Mouse (Mus musculus): ENCODE data around the gene Lrrc46.

The Lrrc46 gene

DNA sequence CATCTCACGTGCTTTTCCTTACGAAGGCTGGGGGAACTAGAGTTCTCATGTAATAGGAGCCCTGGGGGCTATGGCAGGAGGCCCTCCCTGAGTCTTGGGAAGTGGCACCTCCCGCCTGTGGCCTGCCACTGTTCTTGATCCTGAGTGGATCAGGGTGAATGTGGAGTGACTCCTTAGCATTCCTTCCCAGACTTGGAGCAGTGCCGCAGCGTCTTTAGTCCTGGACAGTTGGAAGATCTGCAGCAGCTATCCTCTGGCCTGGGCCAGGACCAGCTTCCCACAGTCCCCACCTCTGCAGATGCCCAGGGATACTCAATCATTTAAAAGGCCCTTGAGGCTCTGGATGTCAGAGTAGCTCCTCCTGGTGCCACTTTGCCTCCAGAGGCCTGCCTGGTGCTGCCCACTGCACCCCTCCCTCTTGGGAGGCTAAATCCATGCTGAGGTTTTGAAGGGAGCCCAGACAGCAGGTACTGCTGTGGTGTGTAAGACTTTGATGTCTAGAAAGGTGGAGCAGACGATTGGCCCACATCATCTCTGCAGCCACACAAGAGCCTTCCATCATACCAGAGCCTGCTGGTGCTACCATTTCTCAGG lies 8.4 kb upstream of the Lrrc46 start:
- no peak for DNase-seq (ENCODE audit: extremely low spot score)

DNA sequence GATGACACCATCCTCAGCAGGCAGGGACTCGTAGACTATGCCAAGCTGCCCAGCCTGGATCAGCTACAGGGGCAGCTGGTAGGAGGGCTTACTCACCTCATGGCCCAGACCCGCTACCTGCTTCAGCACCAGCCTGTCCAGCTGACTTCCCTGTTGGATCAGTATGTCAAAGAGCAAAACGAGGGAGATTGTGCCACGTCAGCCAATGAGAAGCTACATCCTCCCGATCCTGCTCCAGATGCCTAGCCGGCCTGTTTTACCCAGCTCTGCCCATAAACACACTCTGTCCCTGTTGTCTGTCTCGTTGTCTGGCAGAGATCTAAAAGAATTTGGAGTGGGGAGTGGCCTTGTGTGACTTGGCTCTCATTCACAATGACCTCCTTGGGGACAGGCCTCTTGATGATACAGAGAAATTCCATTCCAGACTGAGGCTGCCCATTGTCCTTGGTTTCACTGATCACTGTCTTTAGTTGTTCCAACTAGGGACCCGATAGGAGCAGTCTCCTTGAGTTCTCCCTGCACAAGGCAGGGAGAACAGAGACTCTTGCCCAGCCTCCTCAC lies 7.0 kb upstream of the Lrrc46 start:
- no peak for DNase-seq (ENCODE audit: extremely low spot score)

DNA sequence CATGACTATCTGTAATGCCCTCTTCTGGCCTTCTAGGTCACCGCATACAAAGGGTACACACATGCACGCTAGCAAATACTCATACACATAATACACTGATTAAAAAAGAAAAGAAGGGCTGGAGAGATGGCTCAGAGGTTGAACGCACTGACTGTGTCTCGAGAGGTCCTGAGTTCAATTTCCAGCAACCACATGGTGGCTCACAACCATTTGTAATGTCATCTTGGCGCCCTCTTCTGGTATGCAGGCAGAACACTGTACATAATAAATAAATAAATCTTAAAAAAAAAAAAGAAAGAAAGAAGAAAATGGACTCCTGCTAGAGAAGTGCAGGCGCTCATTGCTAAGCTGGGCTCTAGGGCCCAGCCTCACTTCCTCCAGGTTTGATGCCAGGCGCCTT lies 4.7 kb upstream of the Lrrc46 start:
- DNase-seq (ENCODE audit: extremely low spot score): no peak

DNA sequence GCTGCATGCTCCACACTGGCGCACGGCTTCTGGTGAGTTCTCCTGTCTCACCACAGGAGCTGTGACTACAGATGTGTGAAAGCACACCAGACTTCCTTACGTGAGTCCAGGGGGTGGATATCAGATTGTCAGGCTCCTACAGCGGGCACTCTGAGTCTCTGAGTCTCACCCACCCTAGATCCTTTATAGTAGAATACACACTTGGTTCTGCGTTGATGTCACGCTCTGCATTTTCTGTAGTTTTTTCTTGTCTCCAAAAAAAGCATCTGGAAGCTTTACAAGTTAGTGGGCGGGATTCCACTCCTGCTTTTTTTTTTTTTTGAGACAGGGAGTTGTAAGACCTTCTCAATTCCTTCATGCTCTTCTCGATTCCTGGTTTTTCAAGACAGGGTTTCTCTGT lies 3.7 kb upstream of the Lrrc46 start:
- no peak for DNase-seq (ENCODE audit: extremely low spot score)

DNA sequence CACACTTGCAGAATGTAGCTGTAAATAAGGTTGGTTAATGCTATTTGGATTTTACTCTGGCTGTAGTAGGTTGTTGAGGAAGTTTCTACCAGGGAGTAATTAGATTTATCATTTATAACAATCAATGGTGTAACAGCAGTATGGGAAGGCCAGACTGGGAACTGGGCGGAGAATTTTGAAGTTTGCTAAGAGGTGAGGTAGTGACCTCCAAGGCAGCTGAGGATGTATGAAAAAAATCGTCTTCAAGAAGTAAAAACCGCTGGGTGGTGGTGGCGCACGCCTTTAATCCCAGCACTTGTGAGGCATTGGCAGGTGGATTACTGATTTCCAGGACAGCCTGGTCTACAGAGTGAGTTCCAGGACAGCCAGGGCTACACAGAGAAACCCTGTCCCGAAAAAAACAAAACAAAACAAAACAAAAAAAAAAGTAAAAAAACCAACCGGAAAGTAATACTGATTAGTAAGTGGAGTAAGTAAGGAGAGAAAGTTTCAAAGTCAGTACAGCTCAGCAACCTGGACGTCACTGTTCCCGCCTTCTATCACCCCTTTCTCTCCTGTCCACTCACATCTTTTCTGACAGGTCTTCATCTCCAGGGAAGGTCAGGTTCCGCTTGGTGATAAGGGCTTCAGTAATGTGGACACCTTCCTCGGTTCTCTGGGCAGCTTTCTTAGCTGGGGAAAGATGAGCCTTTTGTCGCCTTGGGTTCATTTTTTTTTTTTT lies 746 bp downstream of the Lrrc46 start:
- no peak for DNase-seq (ENCODE audit: extremely low spot score)

DNA sequence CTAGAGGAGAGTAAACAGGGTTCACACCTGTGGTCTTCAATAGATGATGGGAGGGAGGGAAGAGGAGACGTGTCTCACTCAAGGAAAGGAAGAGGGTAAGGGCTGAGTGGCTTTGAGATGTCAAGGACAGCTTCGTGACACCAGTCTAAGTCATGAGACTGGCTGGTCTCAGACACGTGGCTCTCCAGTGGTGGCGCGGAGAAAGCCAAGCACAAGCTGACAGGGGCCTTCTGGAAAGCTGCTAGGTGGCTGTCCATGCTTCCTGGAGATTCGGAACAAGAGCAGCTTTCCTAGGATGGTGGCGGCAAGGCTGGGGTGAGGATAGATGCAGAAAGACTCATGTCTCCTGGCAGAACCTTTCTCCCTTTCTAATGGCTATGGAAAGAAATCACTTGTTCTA lies 2.3 kb downstream of the Lrrc46 start:
- no peak for DNase-seq (ENCODE audit: extremely low spot score)

DNA sequence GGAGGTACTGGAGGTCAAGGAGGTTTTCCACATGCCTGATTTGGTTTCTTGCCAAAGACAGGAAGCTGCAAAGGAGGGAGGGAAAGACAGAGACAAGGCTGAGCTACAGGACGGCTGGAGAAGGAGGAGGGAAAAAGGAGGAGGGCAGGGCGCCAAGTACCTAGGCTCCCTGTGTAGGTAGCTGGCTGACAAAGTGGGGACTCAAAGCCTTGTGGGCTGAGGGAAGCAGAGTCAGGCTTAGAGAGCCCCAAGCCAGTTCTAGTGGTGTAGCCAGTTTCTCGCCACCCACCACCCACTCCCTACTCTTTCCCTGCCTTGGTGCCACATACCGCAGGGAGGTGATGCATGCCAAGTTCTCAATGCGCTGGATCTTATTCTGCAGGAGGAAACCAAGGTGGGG lies 5.1 kb downstream of the Lrrc46 start:
- no peak for DNase-seq (ENCODE audit: extremely low spot score)

DNA sequence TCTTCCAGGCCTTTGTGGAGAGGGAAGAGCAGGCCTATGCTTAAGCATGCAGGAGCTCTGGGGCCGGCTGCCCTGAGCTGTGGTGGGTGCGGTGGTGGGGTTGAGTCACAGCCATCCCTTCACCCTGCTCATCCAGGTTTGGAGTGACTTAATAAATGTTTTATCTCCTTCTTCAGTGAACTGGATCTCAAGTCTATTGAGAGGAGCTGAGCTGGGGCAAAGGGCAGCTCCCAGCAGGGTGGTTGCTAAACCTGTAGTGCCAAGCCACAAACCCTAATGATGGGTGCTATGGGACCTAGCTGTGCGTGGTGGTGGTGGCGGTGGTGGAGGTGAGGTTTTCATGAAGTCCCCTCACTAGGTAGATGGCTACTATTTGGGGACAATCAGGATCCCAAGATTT lies 7.4 kb downstream of the Lrrc46 start:
- no peak for DNase-seq (ENCODE audit: extremely low spot score)

DNA sequence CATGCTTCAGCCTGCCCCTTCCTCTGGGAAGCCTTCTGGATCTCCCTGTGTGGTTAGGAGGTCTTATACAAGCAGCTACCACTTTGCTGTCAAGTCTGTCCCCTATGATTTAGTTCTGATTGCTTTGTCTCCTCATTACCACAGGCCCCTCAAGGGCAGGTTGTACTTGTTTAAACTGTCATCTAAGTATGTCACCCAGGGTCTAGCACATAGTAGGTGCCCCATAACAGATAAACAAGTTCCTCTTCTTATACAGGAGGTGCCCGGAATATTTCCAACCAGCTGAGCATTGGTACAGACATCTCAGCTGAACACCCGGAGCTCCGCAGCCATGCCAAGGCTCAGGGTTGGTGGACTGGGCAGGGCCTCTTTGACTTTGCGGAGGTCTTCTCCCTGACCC lies 8.7 kb downstream of the Lrrc46 start:
- DNase-seq (ENCODE audit: extremely low spot score): no peak

DNA sequence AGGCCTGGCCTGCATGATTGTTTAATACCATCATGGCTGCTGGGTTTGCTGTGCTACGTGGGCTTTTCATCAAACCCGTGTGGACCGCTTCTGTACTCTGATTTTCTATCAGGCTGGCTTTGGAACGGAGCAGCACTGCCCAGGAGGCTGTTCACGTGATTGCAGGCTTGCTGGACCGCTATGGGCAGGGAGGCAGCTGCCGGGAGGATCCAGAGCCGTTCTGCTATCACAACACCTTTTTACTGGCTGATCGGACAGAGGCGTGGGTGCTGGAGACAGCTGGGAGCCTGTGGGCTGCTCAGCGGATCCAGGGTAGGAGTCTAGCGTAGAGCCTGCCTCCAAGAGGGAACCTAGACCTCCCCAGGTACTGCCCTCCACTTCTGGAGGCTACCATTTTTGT lies 9.2 kb downstream of the Lrrc46 start:
- DNase-seq (ENCODE audit: extremely low spot score): no peak

DNA sequence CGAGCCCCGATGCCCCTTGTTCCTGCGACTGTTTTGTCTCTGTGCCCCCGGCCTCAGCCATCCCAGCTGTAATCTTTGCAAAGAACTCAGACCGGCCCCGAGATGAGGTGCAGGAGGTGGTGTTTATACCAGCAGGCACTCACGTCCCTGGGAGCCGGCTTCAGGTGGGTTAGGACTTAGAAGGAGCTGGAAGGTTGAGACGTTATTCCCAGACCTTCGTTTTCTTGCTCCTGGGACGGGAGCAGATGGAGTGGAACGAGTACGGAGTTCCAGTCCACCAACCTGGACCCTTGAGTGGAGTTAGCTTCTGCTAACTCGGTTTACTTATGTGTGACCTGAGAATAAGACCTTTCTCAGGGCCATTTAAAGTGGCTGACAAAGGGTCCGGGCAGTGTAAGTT lies 10.8 kb downstream of the Lrrc46 start:
- DNase-seq (ENCODE audit: extremely low spot score): no peak

DNA sequence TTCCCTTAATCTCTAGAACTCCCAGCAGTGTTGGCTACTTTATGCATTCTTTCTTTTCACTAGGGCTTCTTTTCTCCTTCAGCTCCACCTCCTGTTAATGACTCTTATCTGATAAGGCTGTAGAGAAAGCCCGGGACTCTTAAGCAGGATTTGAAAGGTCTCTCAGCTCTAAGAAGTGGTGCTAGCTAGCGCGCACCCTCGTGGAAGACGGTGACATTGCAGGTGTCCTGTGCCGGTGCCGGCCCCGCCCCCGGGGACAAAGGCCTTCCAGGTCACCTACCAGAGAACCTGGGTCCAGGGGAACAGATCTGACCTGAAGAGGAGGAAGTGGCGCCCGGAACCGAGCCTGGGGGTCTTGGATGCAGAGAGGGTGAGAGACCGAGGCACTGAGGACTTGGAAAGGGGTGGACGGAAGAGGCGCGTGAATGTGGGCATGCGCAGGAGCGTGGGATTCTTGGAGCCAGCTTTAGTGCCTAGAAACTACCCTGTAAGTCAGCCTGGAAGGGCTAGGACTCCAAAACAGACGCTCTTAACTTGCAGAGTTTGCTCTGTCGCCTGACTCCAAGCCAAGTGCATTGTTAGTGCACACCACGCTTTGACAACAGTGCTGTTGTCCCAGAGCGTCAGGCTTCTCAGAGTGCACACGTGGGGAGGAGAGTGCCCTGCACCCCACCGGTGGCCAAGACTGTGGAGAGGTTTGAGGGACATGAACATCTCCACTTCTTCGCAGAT lies 11.4 kb downstream of the Lrrc46 start, which contains the start of gene Scrn2:
Gene Scrn2, plus strand, starts transcription at position 253 of the 732 bp plus-strand sequence.
- peak; percentile 97 for DNase-seq (ENCODE audit: extremely low spot score)

DNA sequence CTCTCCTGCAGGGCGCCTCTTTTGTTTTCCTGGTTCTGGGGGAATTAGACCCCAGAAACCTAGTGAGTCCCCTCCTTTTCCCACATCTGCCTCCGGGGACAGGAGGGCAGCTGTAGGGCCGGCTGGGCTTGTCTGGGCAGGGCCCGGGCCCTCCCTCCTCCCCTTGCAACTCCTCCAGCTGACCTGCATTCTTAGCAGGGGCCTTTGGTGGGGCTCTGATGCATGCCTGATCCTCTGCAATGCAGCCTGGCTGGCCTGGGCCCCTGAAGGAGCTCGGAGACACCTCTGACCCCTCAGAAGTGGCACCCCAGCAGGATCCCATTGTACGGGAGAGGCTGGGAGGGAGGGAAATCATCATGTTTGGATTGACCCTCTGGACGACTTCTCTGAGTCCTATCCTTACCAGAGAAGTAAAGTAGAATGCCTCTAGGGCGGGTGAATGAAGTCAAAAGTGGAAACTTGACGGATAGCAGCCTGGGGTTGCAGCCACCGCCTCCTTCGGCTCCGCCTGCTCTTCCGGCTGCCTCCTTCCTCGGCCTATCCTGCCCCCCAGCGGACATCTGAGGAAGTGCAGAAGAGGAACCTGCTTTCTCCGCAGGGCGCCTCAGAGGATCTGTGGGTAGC lies 15.4 kb downstream of the Lrrc46 start:
- DNase-seq (ENCODE audit: extremely low spot score): peak; percentile 90

DNA sequence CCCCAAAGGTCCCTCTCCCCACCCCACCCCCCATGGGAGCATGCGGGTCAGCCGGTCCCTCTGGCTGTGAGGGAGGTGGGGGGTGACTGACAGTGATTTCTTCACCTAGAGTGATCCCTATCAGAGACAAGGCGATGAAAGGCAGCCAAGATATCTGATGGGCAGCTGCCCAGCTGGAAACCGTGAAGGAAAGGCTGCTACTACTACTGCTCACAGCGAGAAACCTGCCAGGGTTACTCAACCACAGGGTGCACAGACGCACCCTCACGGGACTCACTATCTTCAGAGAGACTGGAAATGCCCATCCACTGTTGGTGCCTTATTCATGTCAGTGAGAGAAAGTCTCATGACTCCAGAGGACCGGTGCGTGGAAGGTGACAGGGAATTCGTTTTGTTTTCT lies 16.2 kb downstream of the Lrrc46 start:
- no peak for DNase-seq (ENCODE audit: extremely low spot score)

DNA sequence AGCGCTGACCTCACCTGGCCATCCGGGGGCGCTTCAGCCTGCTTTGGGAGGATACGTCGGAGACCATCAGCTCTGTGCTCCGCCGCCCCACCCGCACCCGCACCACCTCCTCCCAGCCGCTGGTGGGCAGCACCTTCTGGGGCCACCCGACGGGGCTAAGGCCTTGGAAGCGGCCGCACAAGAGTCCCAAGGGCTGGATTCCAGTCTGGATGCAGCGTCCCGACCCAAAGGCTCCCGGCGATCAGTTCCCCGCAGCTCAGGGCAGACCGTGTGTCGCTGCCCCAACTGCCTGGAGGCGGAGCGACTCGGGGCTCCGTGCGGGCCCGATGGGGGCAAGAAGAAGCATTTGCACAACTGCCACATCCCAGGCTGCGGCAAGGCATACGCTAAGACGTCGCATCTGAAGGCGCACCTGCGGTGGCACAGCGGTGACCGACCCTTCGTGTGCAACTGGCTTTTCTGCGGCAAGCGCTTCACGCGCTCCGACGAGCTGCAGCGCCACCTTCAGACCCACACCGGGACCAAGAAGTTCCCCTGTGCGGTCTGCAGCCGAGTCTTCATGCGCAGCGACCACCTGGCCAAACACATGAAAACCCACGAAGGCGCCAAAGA lies 19.2 kb downstream of the Lrrc46 start:
- peak; percentile 83 for DNase-seq (ENCODE audit: extremely low spot score)

DNA sequence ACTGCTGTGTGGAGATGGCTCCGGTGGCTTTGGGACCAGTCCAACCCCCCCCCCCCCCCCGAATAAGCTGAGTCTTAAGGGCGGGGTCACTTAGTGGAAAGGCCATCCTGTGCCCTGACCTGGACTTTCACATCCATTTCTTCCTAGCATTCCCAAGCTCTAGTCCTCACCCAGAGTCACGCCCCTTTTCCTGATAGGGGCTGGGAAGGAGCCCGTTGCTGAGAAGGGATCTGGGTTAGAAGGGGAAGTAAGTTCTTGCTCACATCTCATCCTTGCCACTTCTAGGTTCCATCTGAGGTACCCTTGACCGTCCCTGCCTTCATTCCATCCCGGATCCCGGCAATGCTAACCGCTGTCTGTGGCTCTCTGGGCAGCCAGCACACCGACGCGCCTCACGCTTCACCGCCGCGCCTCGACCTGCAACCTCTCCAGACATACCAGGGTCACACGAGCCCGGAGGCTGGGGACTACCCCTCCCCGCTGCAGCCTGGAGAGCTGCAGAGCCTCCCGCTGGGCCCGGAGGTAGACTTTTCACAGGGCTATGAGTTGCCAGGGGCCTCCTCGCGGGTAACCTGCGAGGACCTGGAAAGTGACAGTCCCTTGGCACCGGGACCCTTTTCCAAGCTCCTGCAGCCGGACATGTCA lies 20.0 kb downstream of the Lrrc46 start:
- DNase-seq (ENCODE audit: extremely low spot score): peak; percentile 47

DNA sequence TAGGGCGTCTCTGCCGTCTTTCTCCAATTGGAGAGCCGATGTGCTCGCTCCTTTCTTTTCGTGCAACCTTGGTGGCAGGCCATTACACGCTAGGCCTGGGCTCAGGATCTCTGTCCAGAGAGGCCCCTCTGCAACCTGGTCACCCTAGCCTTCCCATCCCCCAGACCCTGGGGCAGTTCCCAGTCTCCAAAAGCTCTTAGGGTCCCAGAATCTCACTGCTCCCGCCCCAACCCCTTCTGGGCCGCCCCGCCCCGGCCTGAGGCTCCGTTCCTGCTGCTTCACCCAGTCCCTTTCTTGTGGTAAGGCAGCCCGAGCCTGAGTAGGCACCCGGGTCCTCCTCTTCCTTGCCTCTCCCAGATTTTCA lies 21.9 kb downstream of the Lrrc46 start:
- peak; percentile 39 for DNase-seq (ENCODE audit: extremely low spot score)

DNA sequence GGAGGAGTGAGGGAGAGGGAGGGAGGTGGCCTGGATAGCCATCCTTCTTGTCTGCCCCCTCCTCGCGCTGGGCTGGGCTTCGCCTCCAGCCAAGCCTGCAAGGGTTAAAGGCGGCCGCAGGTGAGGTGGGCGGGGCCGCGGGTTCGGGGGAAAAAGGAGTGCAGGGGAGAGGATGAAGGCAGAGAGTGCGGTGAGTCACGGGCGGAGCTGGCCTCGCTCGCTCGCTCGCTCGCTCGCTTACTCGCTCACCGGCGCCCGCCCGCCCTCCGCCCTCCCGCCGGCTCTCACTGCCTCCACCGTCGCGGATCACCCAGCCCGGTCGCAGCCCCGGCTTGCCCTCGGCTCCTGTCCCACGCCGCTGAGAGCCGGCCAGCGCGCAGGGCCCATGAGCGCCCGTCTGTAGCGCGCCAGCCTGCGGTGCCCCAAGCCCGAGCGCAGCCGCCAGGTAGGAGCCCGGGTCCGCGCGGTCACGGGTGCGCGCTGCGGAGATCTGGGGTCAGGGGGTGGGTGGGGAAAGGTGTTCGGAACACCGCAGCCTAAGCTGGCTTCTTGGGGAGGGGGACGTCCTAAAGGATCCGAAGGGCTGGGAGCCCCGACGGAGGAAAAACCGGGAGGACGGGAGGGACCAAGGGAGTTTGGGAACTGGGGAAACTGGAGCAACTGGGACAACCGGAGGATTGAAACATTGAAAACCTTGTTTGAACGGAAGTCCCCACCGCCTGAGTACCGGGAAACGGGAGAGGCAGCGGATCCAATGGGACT lies 22.4 kb downstream of the Lrrc46 start:
- no peak for DNase-seq (ENCODE audit: extremely low spot score)

DNA sequence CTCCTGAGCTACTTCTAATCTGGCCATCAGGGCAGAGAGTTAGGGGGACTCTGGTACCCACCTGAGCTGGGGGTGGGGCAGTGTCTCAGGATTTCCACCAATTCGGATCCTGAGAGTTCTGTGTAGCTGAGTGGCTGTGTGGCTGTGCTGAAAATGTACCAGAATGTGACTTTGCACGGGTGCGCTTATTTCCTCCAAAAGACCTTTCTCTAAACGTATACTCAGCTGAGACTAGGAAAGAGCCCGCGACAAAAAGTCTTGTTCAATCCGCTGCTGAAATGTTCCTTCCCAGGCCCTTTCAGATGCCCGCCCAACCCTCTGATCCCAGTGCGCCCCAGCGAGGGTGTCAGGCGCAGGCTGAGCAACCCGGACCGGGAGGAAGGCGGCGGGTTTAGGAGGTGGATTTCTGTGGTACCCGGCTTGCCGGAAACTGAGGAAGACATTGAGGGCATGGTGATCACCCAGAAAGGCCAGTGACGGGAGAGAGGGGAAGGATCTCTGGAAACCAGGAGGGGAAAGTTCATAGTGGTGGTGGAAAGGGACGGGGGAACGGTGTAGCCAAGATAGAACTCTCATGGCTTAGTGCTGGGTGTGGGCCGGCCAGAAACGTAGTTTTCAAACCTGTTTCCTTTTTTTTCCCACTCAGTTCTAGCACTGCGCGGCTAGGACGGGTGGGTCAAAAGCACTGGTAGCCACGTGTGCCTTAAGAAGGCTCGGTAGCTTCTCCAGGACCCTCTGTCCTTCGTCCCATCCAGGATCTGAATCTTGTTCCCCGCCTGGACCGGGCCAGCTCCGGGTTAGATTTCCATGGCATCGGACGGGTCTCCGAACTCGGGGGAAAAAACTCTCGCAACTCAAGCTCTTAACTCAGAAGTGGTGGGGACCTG lies 23.3 kb downstream of the Lrrc46 start:
- peak; percentile 59 for DNase-seq (ENCODE audit: extremely low spot score)

Data from embryo, embryonic 9.5 days (tissue).